Mouse (Mus musculus) heart, adult 2 months (tissue): ENCODE measurements around the gene Rassf3. TPM values are rescaled to one million over a fixed set of nuclear protein-coding genes. Genes with fewer than 3 reads are reported as not detected.
A peak's percentile ranks its signal among the peaks of the same experiment; 100 is the strongest.

ENCODE experiments used
- DNase-seq, 2 experiments: peaks; one replicate each; pipeline ENCODE4 v3.0.0; 2021
- H3K27ac ChIP-seq: fragments of 200-600 bp; 2 replicates; pipeline ENCODE4 v1.8.1; 2022
- H3K27me3 ChIP-seq: fragments of 200-500 bp; 2 replicates; pipeline ENCODE4 v1.6.1; 2012; ENCODE audit warnings: mild to moderate bottlenecking, low read length, inconsistent platforms, mixed read lengths; ENCODE audit not compliant: control insufficient read depth, insufficient read depth
- H3K36me3 ChIP-seq: fragments of 200-500 bp; 2 replicates; pipeline ENCODE4 v1.6.1; 2012; ENCODE audit warnings: low read length, inconsistent platforms; ENCODE audit not compliant: control insufficient read depth, insufficient read depth
- H3K4me1 ChIP-seq: fragments of 200-500 bp; 2 replicates; pipeline ENCODE4 v1.6.1; 2011; ENCODE audit warnings: low read length; ENCODE audit not compliant: control insufficient read depth, insufficient read depth
- H3K4me3 ChIP-seq: fragments of 200-600 bp; 2 replicates; pipeline ENCODE4 v1.8.1; 2022
- H3K79me2 ChIP-seq: fragments of 200-500 bp; replicated peaks from 2 replicates; pipeline ENCODE4 v1.6.1; 2012; ENCODE audit warnings: mild to moderate bottlenecking, inconsistent platforms, low read length, moderate library complexity, mixed read lengths; ENCODE audit not compliant: control insufficient read depth, insufficient read depth
- H3K9ac ChIP-seq: fragments of 200-500 bp; 2 replicates; pipeline ENCODE4 v1.6.1; 2012; ENCODE audit warnings: low read depth, mild to moderate bottlenecking, control low read depth, inconsistent platforms, low read length, mixed read lengths
- CTCF ChIP-seq: fragments of 200-600 bp; IDR thresholded peaks from 2 replicates; pipeline ENCODE4 v1.8.1; 2022; ENCODE audit warnings: antibody characterized with exemption, mild to moderate bottlenecking, moderate library complexity
- EP300 ChIP-seq: fragments of 200-500 bp; IDR thresholded peaks from 2 replicates; pipeline ENCODE4 v1.6.1; 2011; ENCODE audit warnings: low read depth, low read length, control low read depth; ENCODE audit not compliant: insufficient read depth
- POLR2A ChIP-seq: fragments of 200-500 bp; IDR thresholded peaks from 2 replicates; pipeline ENCODE4 v1.6.1; 2011; ENCODE audit warnings: mild to moderate bottlenecking, low read depth, low read length, control low read depth; ENCODE audit not compliant: insufficient read depth
- WGBS: fragments of 180-500 bp; shearing (Covaris S2); methylation state at CpG from one replicate; pipeline ENCODE4 v1.1.7; 2018; 5-methylcytosine and 5-hydroxymethylcytosine counted together
- intact Hi-C: fragments of 180-260 bp; cut with DNase I; formaldehyde crosslinking; loops from one replicate; pipeline ENCODE4 v1.15.1; 2025
- long read RNA-seq: library from polyadenylated mRNA; stranded (forward); transcript quantifications from one replicate; pipeline ENCODE4 v2.0.0, GENCODE M21; 2021
- polyA plus RNA-seq: library from polyadenylated mRNA; depleted of rRNA; stranded (reverse); fragments of >200 nt; gene quantifications from 2 replicates; pipeline ENCODE4 v1.2.3, GENCODE M21; 2012; rRNA removed
- total RNA-seq, 2 experiments: library from RNA; stranded (reverse); gene quantifications; 2 replicates each; pipeline ENCODE4 v1.2.3; 2021

Rassf3 gene
- total RNA-seq (100 to 1,000 TPM; 134 to 135 TPM), polyA plus RNA-seq (69.4 and 121 TPM in 2 replicates)
- long read RNA-seq, transcript Rassf3-201 (5 exons, 3,522 nt), result major isoform, 196 of 238 reads
- long read RNA-seq, partial matches to known transcripts, result 1 of 238 reads
- long read RNA-seq, other reads (novel, unspliced or antisense), result 41 of 238 reads

GRCm38 (mm10) chr10:121476190-121476967 is at the start of gene Rassf3:
Gene Rassf3, minus strand, starts transcription at chr10:121476347.
- intact Hi-C loops, result loop anchor here (1.0 to 2.0 kb wide), 2 partner anchors 34 to 46 kb away; no protein-coding TSS in a partner anchor

GRCm38 (mm10) chr10:121520923-121521585 is 44.9 kb upstream of the Rassf3 start:
- WGBS, result 55% methylated on average over 12 of the region's 12 CpGs
- Histone ChIP-seq H3K27ac (no peak overlapping the region), H3K4me1 (peaks cover 2% of the 10 kb centered on the region), H3K27me3 (no peaks in the 10 kb centered on the region), H3K9ac (no peak overlapping the region), H3K36me3 (no peaks in the 10 kb centered on the region), H3K79me2 (no peaks in the 10 kb centered on the region), H3K4me3 (no peak overlapping the region)
- TF ChIP-seq POLR2A, result no peak
- TF ChIP-seq CTCF, result no peak
- TF ChIP-seq EP300, result no peak
- intact Hi-C loops, result no loop called here
- DNase-seq, result no peak

More at GRCm38 (mm10) chr10:121476190-121476967, at the start of gene Rassf3:
- Histone ChIP-seq H3K9ac (peak within 1 kb of the TSS; percentile 74), H3K27ac (peak within 1 kb of the TSS; percentile 96), H3K4me3 (peak within 1 kb of the TSS; percentile 98), H3K36me3 (peaks cover under 1% of the 10 kb centered on the region; the same call in 1 of the 2 replicates), H3K27me3 (no peaks in the 10 kb centered on the region), H3K4me1 (peaks cover 12% of the 10 kb centered on the region), H3K79me2 (peaks cover 5% of the 10 kb centered on the region)
- TF ChIP-seq POLR2A (peak; percentile 70), EP300 (no peak), CTCF (peak; percentile 76)
- WGBS, result under 1% methylated on average over 53 of the region's 62 CpGs
- peak; percentile 96 to 97 for DNase-seq

- peaks cover 2% of the 10 kb centered on the region for H3K4me1 ChIP-seq
- intact Hi-C loops, result no loop called here
- no peak overlapping the region for H3K4me3 ChIP-seq
- no peak for TF ChIP-seq CTCF
- TF ChIP-seq EP300, result no peak
- TF ChIP-seq POLR2A, result no peak
- no peak overlapping the region for H3K9ac ChIP-seq
- no peaks in the 10 kb centered on the region for H3K36me3 ChIP-seq
- 62% methylated on average over 2 of the region's 2 CpGs for WGBS
- no peaks in the 10 kb centered on the region for H3K79me2 ChIP-seq
- H3K27ac ChIP-seq, result no peak overlapping the region
- no peaks in the 10 kb centered on the region for H3K27me3 ChIP-seq
- DNase-seq, result no peak
Observed at GRCm38 (mm10) chr10:121519710-121520109, 43.6 kb upstream of the Rassf3 start.

- Histone ChIP-seq H3K79me2 (no peaks in the 10 kb centered on the region), H3K9ac (no peak overlapping the region), H3K27ac (no peak overlapping the region), H3K4me3 (no peak overlapping the region), H3K4me1 (peaks cover 2% of the 10 kb centered on the region), H3K27me3 (no peaks in the 10 kb centered on the region), H3K36me3 (no peaks in the 10 kb centered on the region)
- 0 out of 2 replicates have a peak, but pooled peaks have one; percentile 86 for TF ChIP-seq EP300
- TF ChIP-seq CTCF, result peak; percentile 94
- TF ChIP-seq POLR2A, result no peak
- intact Hi-C loops, result loop anchor here (1.0 kb wide), 1 partner anchor 107 kb away; no protein-coding TSS in a partner anchor
- peak; percentile 83 to 89 for DNase-seq
- 31% methylated on average over 18 of the region's 18 CpGs for WGBS
Observed at GRCm38 (mm10) chr10:121516008-121516600, 40.0 kb upstream of the Rassf3 start.

GRCm38 (mm10) chr10:121509751-121510643 is 33.9 kb upstream of the Rassf3 start:
- Histone ChIP-seq H3K79me2 (no peaks in the 10 kb centered on the region), H3K36me3 (no peaks in the 10 kb centered on the region), H3K27ac (no peak overlapping the region), H3K4me1 (peaks cover 2% of the 10 kb centered on the region), H3K4me3 (no peak overlapping the region), H3K27me3 (no peaks in the 10 kb centered on the region), H3K9ac (no peak overlapping the region)
- peak; percentile 45 to 49 for DNase-seq
- no peak for TF ChIP-seq EP300
- no peak for TF ChIP-seq CTCF
- TF ChIP-seq POLR2A, result no peak
- intact Hi-C loops, result loop anchor here (2.0 kb wide), 1 partner anchor 33 kb away; the partner anchor contains the start of gene Rassf3
- WGBS, result 30% methylated on average over 24 of the region's 24 CpGs
